Mouse (Mus musculus) adrenal gland, postnatal 10 days (tissue): Measurements from ENCODE around the gene B3gnt9. TPM values are rescaled to one million over a fixed set of nuclear protein-coding genes. Genes with fewer than 3 reads are reported as not detected.
"Not testable (repeated sequence)": the region's sequence is repeated elsewhere in the genome, so short reads cannot be mapped to it uniquely, and the experiment has no call there.

Experiments used
- DNase-seq: peaks from one replicate; pipeline ENCODE4 v3.0.0; 2021; ENCODE audit warnings: mixed read lengths
- long read RNA-seq, 2 experiments: library from polyadenylated mRNA; stranded (forward); transcript quantifications; one replicate each; pipeline ENCODE4 v2.0.0; 2021
- total RNA-seq, 2 experiments: library from RNA; stranded (reverse); gene quantifications; 2 replicates each; pipeline ENCODE4 v1.2.3; 2021

The B3gnt9 gene
- total RNA-seq: 1 to 10 TPM; 7.7 to 7.9 TPM
- long read RNA-seq, experiment 1, transcript B3gnt9-201 (2 exons, 2,325 nt): minor isoform, 6 of 17 reads
- long read RNA-seq, experiment 1, transcript B3gnt9-202 (1 exons, 2,516 nt): major isoform, 11 of 17 reads
- long read RNA-seq, experiment 1, partial matches to known transcripts: 0 of 17 reads
- long read RNA-seq, experiment 1, other reads (novel, unspliced or antisense): 0 of 17 reads
- long read RNA-seq, experiment 2, partial matches to known transcripts: 0 of 6 reads
- long read RNA-seq, experiment 2, other reads (novel, unspliced or antisense): 0 of 6 reads

- peak; percentile 62 for DNase-seq
These were observed at the start of gene B3gnt9 for GRCm38 (mm10) chr8:105254966-105255350. B3gnt9 (minus strand) TSS chr8:105255153.

GRCm38 (mm10) chr8:105303874-105304273 is 48.9 kb upstream of the B3gnt9 start:
- DNase-seq: no peak

GRCm38 (mm10) chr8:105303396-105303795 is 48.4 kb upstream of the B3gnt9 start:
- DNase-seq: no peak

GRCm38 (mm10) chr8:105299962-105300361 is 45.0 kb upstream of the B3gnt9 start:
- DNase-seq: no peak

- no peak for DNase-seq
These were observed 43.6 kb upstream of the B3gnt9 start for GRCm38 (mm10) chr8:105298351-105299252.

- DNase-seq: peak; percentile 95
These were observed 42.7 kb upstream of the B3gnt9 start, which contains the start of gene E2f4 for GRCm38 (mm10) chr8:105297511-105298192. E2f4 (plus strand) TSS chr8:105297663.

- peak; percentile 70 for DNase-seq
These were observed 41.1 kb upstream of the B3gnt9 start, which contains the start of gene Exoc3l for GRCm38 (mm10) chr8:105295895-105296573. Exoc3l (minus strand) TSS chr8:105296101.

- no peak for DNase-seq
These were observed 40.3 kb upstream of the B3gnt9 start for GRCm38 (mm10) chr8:105295256-105295655.

GRCm38 (mm10) chr8:105294776-105295175 is 39.8 kb upstream of the B3gnt9 start:
- no peak for DNase-seq

- DNase-seq: no peak
These were observed 38.5 kb upstream of the B3gnt9 start for GRCm38 (mm10) chr8:105293405-105293804.

- DNase-seq: no peak
These were observed 37.5 kb upstream of the B3gnt9 start for GRCm38 (mm10) chr8:105292471-105292870.

GRCm38 (mm10) chr8:105291802-105292201 is 36.8 kb upstream of the B3gnt9 start:
- not testable (repeated sequence) for DNase-seq

- DNase-seq: not testable (repeated sequence)
These were observed 36.4 kb upstream of the B3gnt9 start for GRCm38 (mm10) chr8:105291364-105291763.

- peak; percentile 95 for DNase-seq
These were observed 35.8 kb upstream of the B3gnt9 start for GRCm38 (mm10) chr8:105290554-105291314.

GRCm38 (mm10) chr8:105289805-105290460 is 35.0 kb upstream of the B3gnt9 start, which contains the start of gene 4931428F04Rik:
4931428F04Rik (minus strand) TSS chr8:105289864.
- DNase-seq: peak; percentile 64

GRCm38 (mm10) chr8:105288958-105289732 is 34.2 kb upstream of the B3gnt9 start:
- DNase-seq: peak; percentile 94

- no peak for DNase-seq
These were observed 33.3 kb upstream of the B3gnt9 start for GRCm38 (mm10) chr8:105288231-105288630.

- no peak for DNase-seq
These were observed 32.0 kb upstream of the B3gnt9 start for GRCm38 (mm10) chr8:105286907-105287306.

- DNase-seq: no peak
These were observed 30.6 kb upstream of the B3gnt9 start for GRCm38 (mm10) chr8:105285514-105285913.

GRCm38 (mm10) chr8:105283074-105283473 is 28.1 kb upstream of the B3gnt9 start:
- peak; percentile 79 for DNase-seq
